Mouse (Mus musculus) neural tube, embryonic 14.5 days (tissue): ENCODE results near the gene Sema3e. TPM values are rescaled to one million over a fixed set of nuclear protein-coding genes. Genes with fewer than 3 reads are reported as not detected.

Experiments
- ATAC-seq: fragments of 200-750 bp; cut with Nextera tagmentation; 2 replicates; pipeline ENCODE4 v1.8.0; 2017; ENCODE audit warnings: low read depth, mild to moderate bottlenecking, moderate TSS enrichment, moderate library complexity
- H3K27ac ChIP-seq: fragments of 300-500 bp; sonication (generic); 2 replicates; pipeline ENCODE4 v1.5.1; 2014; ENCODE audit warnings: low read depth, mild to moderate bottlenecking, control low read depth, low read length, moderate library complexity, mixed read lengths
- H3K27me3 ChIP-seq: fragments of 300-500 bp; sonication (generic); 2 replicates; pipeline ENCODE4 v1.6.1; 2014; ENCODE audit warnings: low read length; ENCODE audit not compliant: control insufficient read depth, insufficient read depth
- H3K36me3 ChIP-seq: fragments of 300-500 bp; sonication (generic); 2 replicates; pipeline ENCODE4 v1.6.1; 2014; ENCODE audit warnings: low read length, mixed read lengths; ENCODE audit not compliant: control insufficient read depth, insufficient read depth
- H3K4me1 ChIP-seq: fragments of 300-500 bp; sonication (generic); 2 replicates; pipeline ENCODE4 v1.6.1; 2014; ENCODE audit warnings: low read length; ENCODE audit not compliant: control insufficient read depth, insufficient read depth
- H3K4me2 ChIP-seq: fragments of 300-500 bp; sonication (generic); 2 replicates; pipeline ENCODE4 v1.6.1; 2014; ENCODE audit warnings: mild to moderate bottlenecking, low read depth, low read length, control low read depth
- H3K4me3 ChIP-seq: fragments of 300-500 bp; sonication (generic); 2 replicates; pipeline ENCODE4 v1.5.1; 2014; ENCODE audit warnings: low read depth, low read length, control low read depth, mixed read lengths
- H3K9ac ChIP-seq: fragments of 300-500 bp; sonication (generic); replicated peaks from 2 replicates; pipeline ENCODE4 v1.6.1; 2014; ENCODE audit warnings: low read depth, mild to moderate bottlenecking, control low read depth, low read length, mixed read lengths
- H3K9me3 ChIP-seq: fragments of 300-500 bp; sonication (generic); 2 replicates; pipeline ENCODE4 v1.6.1; 2016; ENCODE audit warnings: low read length; ENCODE audit not compliant: control insufficient read depth
- WGBS: fragments of 180-500 bp; shearing (Covaris S2); extraction: QIAGEN DNeasy Blood & Tissue Kit; methylation state at CpG from one replicate; pipeline ENCODE4 v1.1.7; 2014; 5-methylcytosine and 5-hydroxymethylcytosine counted together
- polyA plus RNA-seq: library from polyadenylated mRNA; unstranded; fragments of >200 nt; fragmentation: Nextera tagmentation; extraction: Ambion mirVana; gene quantifications from 2 replicates; pipeline ENCODE4 v1.2.1, GENCODE M21; 2014

The Sema3e gene
- polyA plus RNA-seq, 1 experiment from 2014 or later = 3.1 TPM

GRCm38 (mm10) chr5:14048660-14049059 is 23.6 kb downstream of the Sema3e start:
- H3K4me3 ChIP-seq = no peak overlapping the region
- H3K4me1 ChIP-seq = no peaks in the 10 kb centered on the region
- no peak overlapping the region for H3K27ac ChIP-seq
- no peak for ATAC-seq
- H3K36me3 ChIP-seq = no peaks in the 10 kb centered on the region
- H3K4me2 ChIP-seq = no peak overlapping the region
- H3K9ac ChIP-seq = no peak overlapping the region
- no peaks in the 10 kb centered on the region for H3K9me3 ChIP-seq
- 55% methylated on average over 7 of the region's 7 CpGs for WGBS
- no peaks in the 10 kb centered on the region for H3K27me3 ChIP-seq

GRCm38 (mm10) chr5:14054472-14054871 is 29.4 kb downstream of the Sema3e start:
- H3K36me3 ChIP-seq = no peaks in the 10 kb centered on the region
- H3K9me3 ChIP-seq = no peaks in the 10 kb centered on the region
- no peak overlapping the region for H3K9ac ChIP-seq
- H3K4me1 ChIP-seq = no peaks in the 10 kb centered on the region
- 57% methylated on average over 5 of the region's 5 CpGs for WGBS
- no peak overlapping the region for H3K4me3 ChIP-seq
- H3K27ac ChIP-seq = no peak overlapping the region
- ATAC-seq = no peak
- no peak overlapping the region for H3K4me2 ChIP-seq
- no peaks in the 10 kb centered on the region for H3K27me3 ChIP-seq

- ATAC-seq = no peak
- H3K27ac ChIP-seq = no peak overlapping the region
- H3K9ac ChIP-seq = no peak overlapping the region
- H3K4me1 ChIP-seq = no peaks in the 10 kb centered on the region
- 81% methylated on average over 4 of the region's 4 CpGs for WGBS
- H3K9me3 ChIP-seq = no peaks in the 10 kb centered on the region
- no peak overlapping the region for H3K4me3 ChIP-seq
- no peak overlapping the region for H3K4me2 ChIP-seq
- no peaks in the 10 kb centered on the region for H3K36me3 ChIP-seq
- no peaks in the 10 kb centered on the region for H3K27me3 ChIP-seq
Observed at GRCm38 (mm10) chr5:14059895-14060553, 34.9 kb downstream of the Sema3e start.

GRCm38 (mm10) chr5:14062918-14063481 is 37.9 kb downstream of the Sema3e start:
- H3K4me1 ChIP-seq = no peaks in the 10 kb centered on the region
- H3K9ac ChIP-seq = no peak overlapping the region
- no peak overlapping the region for H3K4me2 ChIP-seq
- no peak for ATAC-seq
- H3K36me3 ChIP-seq = no peaks in the 10 kb centered on the region
- WGBS = 38% methylated on average over 4 of the region's 4 CpGs
- H3K27me3 ChIP-seq = no peaks in the 10 kb centered on the region
- no peak overlapping the region for H3K4me3 ChIP-seq
- no peak overlapping the region for H3K27ac ChIP-seq
- H3K9me3 ChIP-seq = no peaks in the 10 kb centered on the region

- no peaks in the 10 kb centered on the region for H3K36me3 ChIP-seq
- 88% methylated on average over 3 of the region's 3 CpGs for WGBS
- H3K4me1 ChIP-seq = no peaks in the 10 kb centered on the region
- H3K27me3 ChIP-seq = no peaks in the 10 kb centered on the region
- H3K4me2 ChIP-seq = no peak overlapping the region
- ATAC-seq = no peak
- no peak overlapping the region for H3K27ac ChIP-seq
- H3K4me3 ChIP-seq = no peak overlapping the region
- H3K9me3 ChIP-seq = no peaks in the 10 kb centered on the region
- H3K9ac ChIP-seq = no peak overlapping the region
Observed at GRCm38 (mm10) chr5:14073152-14073551, 48.1 kb downstream of the Sema3e start.

GRCm38 (mm10) chr5:14088100-14088499 is 63.0 kb downstream of the Sema3e start:
- 85% methylated on average over 2 of the region's 2 CpGs for WGBS
- no peak overlapping the region for H3K4me2 ChIP-seq
- H3K9ac ChIP-seq = no peak overlapping the region
- no peak overlapping the region for H3K27ac ChIP-seq
- no peaks in the 10 kb centered on the region for H3K4me1 ChIP-seq
- H3K9me3 ChIP-seq = no peaks in the 10 kb centered on the region
- no peak for ATAC-seq
- no peak overlapping the region for H3K4me3 ChIP-seq
- H3K36me3 ChIP-seq = no peaks in the 10 kb centered on the region
- no peaks in the 10 kb centered on the region for H3K27me3 ChIP-seq

GRCm38 (mm10) chr5:14089875-14090608 is 65.0 kb downstream of the Sema3e start:
- 64% methylated on average over 9 of the region's 9 CpGs for WGBS
- Histone ChIP-seq H3K9ac (no peak overlapping the region), H3K4me3 (no peak overlapping the region), H3K4me2 (no peak overlapping the region), H3K9me3 (no peaks in the 10 kb centered on the region), H3K4me1 (no peaks in the 10 kb centered on the region), H3K27ac (no peak overlapping the region), H3K27me3 (no peaks in the 10 kb centered on the region), H3K36me3 (no peaks in the 10 kb centered on the region)
- peak; percentile 68; the same call in 1 of the 2 replicates for ATAC-seq

- no peaks in the 10 kb centered on the region for H3K4me1 ChIP-seq
- no peaks in the 10 kb centered on the region for H3K36me3 ChIP-seq
- H3K4me2 ChIP-seq = no peak overlapping the region
- no peak overlapping the region for H3K27ac ChIP-seq
- no peak overlapping the region for H3K4me3 ChIP-seq
- WGBS = 86% methylated on average over 4 of the region's 4 CpGs
- no peak overlapping the region for H3K9ac ChIP-seq
- H3K27me3 ChIP-seq = no peaks in the 10 kb centered on the region
- no peak for ATAC-seq
- no peaks in the 10 kb centered on the region for H3K9me3 ChIP-seq
Observed at GRCm38 (mm10) chr5:14090609-14090969, 65.5 kb downstream of the Sema3e start.

- Histone ChIP-seq H3K9me3 (no peaks in the 10 kb centered on the region), H3K4me1 (no peaks in the 10 kb centered on the region), H3K27me3 (no peaks in the 10 kb centered on the region), H3K9ac (no peak overlapping the region), H3K4me2 (0 out of 2 replicates have a peak overlapping the region, but pooled peaks have one; percentile 12), H3K4me3 (no peak overlapping the region), H3K27ac (no peak overlapping the region), H3K36me3 (no peaks in the 10 kb centered on the region)
- 48% methylated on average over 14 of the region's 14 CpGs for WGBS
- no peak for ATAC-seq
Observed at GRCm38 (mm10) chr5:14092262-14092776, 67.2 kb downstream of the Sema3e start.
